Mouse (Mus musculus) macrophage (primary cell): Measurements from ENCODE around the gene B3gnt8. TPM values are rescaled to one million over a fixed set of nuclear protein-coding genes. Genes with fewer than 3 reads are reported as not detected.

Experiments
- H3K27ac ChIP-seq: fragments of 350-480 bp; formaldehyde crosslinking; 2 replicates; pipeline ENCODE4 v1.9.0; 2021
- H3K36me3 ChIP-seq: fragments of 350-480 bp; formaldehyde crosslinking; 2 replicates; pipeline ENCODE4 v1.9.0; 2021; ENCODE audit errors: inconsistent target
- H3K4me3 ChIP-seq: fragments of 350-480 bp; formaldehyde crosslinking; 2 replicates; pipeline ENCODE4 v1.9.0; 2021; ENCODE audit errors: inconsistent target
- H3K79me2 ChIP-seq: fragments of 350-480 bp; formaldehyde crosslinking; 2 replicates; pipeline ENCODE4 v1.9.0; 2021; ENCODE audit errors: inconsistent target
- WGBS: methylation state at CpG from one replicate; pipeline ENCODE4 v1.1.7; 2026; ENCODE audit warnings: inconsistent platforms; ENCODE audit not compliant: missing documents; 5-methylcytosine and 5-hydroxymethylcytosine counted together
- polyA plus RNA-seq: library from polyadenylated mRNA; stranded (reverse); fragments of 250-400 nt; gene quantifications from 3 replicates; pipeline ENCODE4 v1.2.4, GENCODE M21; 2018; ENCODE audit warnings: inconsistent platforms

B3gnt8 gene
- polyA plus RNA-seq, 1 experiment from 2014 or later: 21.5 TPM

DNA sequence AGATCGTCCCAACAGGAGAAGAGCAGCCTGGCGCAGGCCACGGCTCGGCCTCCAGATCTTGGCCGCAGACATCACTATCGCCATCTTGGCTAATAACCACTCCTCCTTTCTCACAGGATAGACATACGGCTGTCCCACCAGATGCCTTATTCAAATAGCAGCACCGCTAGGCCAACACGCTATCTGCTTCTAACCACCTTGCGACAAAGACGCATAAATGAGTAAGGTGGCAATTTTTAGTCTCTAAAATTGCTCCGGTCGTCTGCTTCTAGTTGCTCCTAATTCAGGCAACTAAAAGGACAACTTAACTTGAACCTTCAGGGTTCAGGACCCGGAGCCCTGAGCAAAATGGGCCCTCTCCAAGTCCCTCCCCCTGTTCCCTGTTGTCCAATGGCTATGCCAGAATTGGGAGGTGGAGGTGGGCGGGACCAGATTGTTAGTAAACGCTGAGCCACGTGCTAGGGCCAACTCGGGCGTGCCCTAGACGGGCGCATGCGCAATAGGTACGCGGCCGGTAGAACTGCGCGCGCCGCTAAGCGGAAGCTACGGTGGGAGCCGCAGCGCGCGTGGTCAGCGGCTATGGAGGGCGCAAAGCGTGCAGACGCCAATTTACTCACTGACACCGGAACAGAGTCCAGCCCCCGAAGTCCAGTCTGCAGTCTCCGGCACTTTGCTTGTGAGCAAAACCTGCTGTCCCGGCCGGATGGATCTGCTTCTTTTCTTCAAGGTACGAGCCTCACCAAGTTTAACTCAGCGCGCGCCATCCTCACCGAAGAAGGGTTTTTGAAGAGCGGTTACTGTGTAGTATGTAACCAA, 32.4 kb downstream of the B3gnt8 start, which contains the start of the genes Bckdha and Exosc5:
Gene Bckdha, minus strand, starts transcription at position 325 of the 816 bp plus-strand sequence.
Gene Exosc5, plus strand, starts transcription at position 508 of the 816 bp plus-strand sequence.
- 0% methylated on average over 50 of the region's 50 CpGs for WGBS
- H3K79me2 ChIP-seq: peaks cover 76% of the 10 kb centered on the region; the same call in 1 of the 2 replicates
- H3K4me3 ChIP-seq: peak within 1 kb of the TSS; percentile 93
- H3K36me3 ChIP-seq: no peaks in the 10 kb centered on the region; the same call in 1 of the 2 replicates
- H3K27ac ChIP-seq: peak within 1 kb of the TSS; percentile 97

GRCm38 (mm10) chr7:25666381-25666780, 39.9 kb downstream of the B3gnt8 start:
- Histone ChIP-seq H3K36me3 (peaks cover 11% of the 10 kb centered on the region; the same call in 1 of the 2 replicates), H3K27ac (no peak overlapping the region), H3K79me2 (peaks cover 17% of the 10 kb centered on the region; the same call in 1 of the 2 replicates), H3K4me3 (no peak overlapping the region)
- WGBS: 99% methylated on average over 8 of the region's 8 CpGs

GRCm38 (mm10) chr7:25669158-25669557, 42.7 kb downstream of the B3gnt8 start:
- H3K79me2 ChIP-seq: no peaks in the 10 kb centered on the region
- H3K36me3 ChIP-seq: peaks cover 11% of the 10 kb centered on the region; the same call in 1 of the 2 replicates
- WGBS: 94% methylated on average over 7 of the region's 10 CpGs
- H3K4me3 ChIP-seq: no peak overlapping the region
- no peak overlapping the region for H3K27ac ChIP-seq

DNA sequence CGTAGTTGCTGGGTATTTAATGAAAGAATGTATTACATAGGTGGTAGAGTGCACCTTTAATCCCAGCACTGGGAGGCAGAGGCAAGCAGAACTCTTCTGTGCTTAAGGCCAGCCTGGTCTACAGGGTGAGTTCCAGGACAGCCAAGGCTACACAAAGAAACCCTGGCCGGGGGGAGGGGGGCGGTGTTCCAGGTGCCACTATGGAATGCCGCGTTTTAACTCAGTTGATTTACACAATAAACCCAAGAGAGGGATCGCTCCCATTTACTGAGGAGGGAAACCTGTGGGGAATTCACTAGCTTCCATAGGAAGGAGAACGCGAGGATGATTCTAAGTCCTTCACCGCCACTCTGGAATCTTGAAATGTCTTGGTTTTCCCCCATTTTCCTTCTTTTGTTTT, 43.2 kb downstream of the B3gnt8 start:
- WGBS: 88% methylated on average over 9 of the region's 9 CpGs

GRCm38 (mm10) chr7:25670096-25670495, 43.6 kb downstream of the B3gnt8 start:
- 91% methylated on average over 4 of the region's 4 CpGs for WGBS
- no peaks in the 10 kb centered on the region for H3K79me2 ChIP-seq
- H3K36me3 ChIP-seq: peaks cover 11% of the 10 kb centered on the region; the same call in 1 of the 2 replicates

More for the DNA sequence above, 43.2 kb downstream of the B3gnt8 start:
- Histone ChIP-seq H3K79me2 (no peaks in the 10 kb centered on the region), H3K27ac (no peak overlapping the region), H3K36me3 (peaks cover 11% of the 10 kb centered on the region; the same call in 1 of the 2 replicates), H3K4me3 (no peak overlapping the region)

GRCm38 (mm10) chr7:25671686-25672085, 45.2 kb downstream of the B3gnt8 start:
- Histone ChIP-seq H3K36me3 (peaks cover 11% of the 10 kb centered on the region; the same call in 1 of the 2 replicates), H3K27ac (no peak overlapping the region), H3K79me2 (no peaks in the 10 kb centered on the region), H3K4me3 (no peak overlapping the region)
- WGBS: 78% methylated on average over 2 of the region's 2 CpGs

More at GRCm38 (mm10) chr7:25670096-25670495, 43.6 kb downstream of the B3gnt8 start:
- Histone ChIP-seq H3K4me3 (no peak overlapping the region), H3K27ac (no peak overlapping the region)

GRCm38 (mm10) chr7:25672442-25672841, 46.0 kb downstream of the B3gnt8 start:
- 73% methylated on average over 4 of the region's 4 CpGs for WGBS
- Histone ChIP-seq H3K79me2 (no peaks in the 10 kb centered on the region), H3K36me3 (peaks cover 11% of the 10 kb centered on the region; the same call in 1 of the 2 replicates), H3K27ac (no peak overlapping the region), H3K4me3 (no peak overlapping the region)

DNA sequence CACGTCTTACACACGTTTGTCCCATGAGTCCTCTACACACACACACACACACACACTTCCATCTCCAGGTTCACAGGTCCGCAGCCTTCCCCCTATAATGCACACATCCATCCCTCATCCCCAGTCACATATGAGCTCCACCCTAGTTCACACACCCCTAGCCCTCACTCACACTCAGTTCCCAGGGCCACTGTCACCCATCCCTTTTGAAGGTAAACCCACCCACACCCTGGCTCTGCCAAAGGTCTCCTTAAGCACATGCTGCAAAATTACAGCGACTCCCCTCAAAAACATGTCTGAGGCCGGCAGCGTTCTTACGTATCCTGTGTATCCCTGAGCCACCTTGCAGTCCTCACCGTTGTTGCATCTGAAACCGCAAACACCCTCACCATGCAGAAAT, 47.8 kb downstream of the B3gnt8 start:
- Histone ChIP-seq H3K79me2 (no peaks in the 10 kb centered on the region), H3K4me3 (no peak overlapping the region), H3K27ac (no peak overlapping the region), H3K36me3 (no peaks in the 10 kb centered on the region)
- WGBS: 20% methylated on average over 9 of the region's 9 CpGs

DNA sequence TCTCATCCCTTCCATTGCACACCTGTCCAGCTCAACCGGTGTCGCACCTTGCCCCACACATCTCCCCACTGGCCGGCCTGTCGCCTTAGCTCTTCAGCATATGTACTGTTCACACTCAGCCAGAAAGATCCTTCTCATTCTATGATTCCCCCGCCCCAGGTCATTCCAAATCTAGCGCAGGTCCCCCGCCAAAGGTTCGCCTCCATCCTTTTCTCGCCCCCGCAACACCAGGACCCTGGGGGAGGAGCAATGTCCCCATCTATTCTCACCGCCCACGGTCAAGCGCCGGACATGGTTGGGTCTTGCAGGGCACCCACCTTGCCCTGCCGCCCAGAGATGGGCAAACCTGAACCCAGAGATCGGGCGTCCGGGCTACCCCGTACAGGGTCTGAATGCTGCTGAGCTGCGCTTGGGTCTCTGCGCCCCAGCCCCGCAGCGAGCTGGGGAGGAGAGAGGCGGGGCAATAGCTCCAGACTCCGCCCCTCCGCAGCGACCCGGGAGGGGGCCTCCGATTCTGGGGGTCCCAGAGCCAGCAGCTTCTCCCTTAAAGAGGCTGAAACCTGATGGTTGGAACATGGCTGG, 48.4 kb downstream of the B3gnt8 start, which contains the start of gene Tmem91:
Gene Tmem91, minus strand, starts transcription at position 448 of the 582 bp plus-strand sequence.
- H3K4me3 ChIP-seq: no peak within 1 kb of the TSS
- 4% methylated on average over 29 of the region's 29 CpGs for WGBS
- H3K36me3 ChIP-seq: no peaks in the 10 kb centered on the region
- H3K79me2 ChIP-seq: no peaks in the 10 kb centered on the region
- no peak within 1 kb of the TSS for H3K27ac ChIP-seq

DNA sequence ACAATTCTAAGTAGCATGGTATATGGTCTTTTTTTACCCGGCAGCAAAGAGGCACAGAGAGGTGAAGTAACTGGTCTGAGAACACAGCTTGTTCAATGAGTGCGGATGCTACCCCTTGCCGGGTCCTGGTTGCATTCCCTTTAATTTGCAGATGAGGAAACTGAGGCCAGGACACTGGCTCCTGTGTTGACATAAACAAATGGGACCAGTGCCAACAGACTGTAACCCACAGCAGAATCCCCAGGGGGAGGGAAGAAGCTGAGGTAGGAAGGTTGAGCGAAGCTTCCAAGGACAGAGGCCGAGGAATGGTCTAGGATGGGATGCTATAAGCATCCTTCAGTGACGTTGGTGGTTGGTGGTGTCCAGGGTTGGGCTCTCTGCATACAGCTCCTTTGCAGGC, 49.0 kb downstream of the B3gnt8 start:
- H3K4me3 ChIP-seq: no peak overlapping the region
- no peaks in the 10 kb centered on the region for H3K36me3 ChIP-seq
- WGBS: 77% methylated on average over 6 of the region's 6 CpGs
- no peak overlapping the region for H3K27ac ChIP-seq
- no peaks in the 10 kb centered on the region for H3K79me2 ChIP-seq

DNA sequence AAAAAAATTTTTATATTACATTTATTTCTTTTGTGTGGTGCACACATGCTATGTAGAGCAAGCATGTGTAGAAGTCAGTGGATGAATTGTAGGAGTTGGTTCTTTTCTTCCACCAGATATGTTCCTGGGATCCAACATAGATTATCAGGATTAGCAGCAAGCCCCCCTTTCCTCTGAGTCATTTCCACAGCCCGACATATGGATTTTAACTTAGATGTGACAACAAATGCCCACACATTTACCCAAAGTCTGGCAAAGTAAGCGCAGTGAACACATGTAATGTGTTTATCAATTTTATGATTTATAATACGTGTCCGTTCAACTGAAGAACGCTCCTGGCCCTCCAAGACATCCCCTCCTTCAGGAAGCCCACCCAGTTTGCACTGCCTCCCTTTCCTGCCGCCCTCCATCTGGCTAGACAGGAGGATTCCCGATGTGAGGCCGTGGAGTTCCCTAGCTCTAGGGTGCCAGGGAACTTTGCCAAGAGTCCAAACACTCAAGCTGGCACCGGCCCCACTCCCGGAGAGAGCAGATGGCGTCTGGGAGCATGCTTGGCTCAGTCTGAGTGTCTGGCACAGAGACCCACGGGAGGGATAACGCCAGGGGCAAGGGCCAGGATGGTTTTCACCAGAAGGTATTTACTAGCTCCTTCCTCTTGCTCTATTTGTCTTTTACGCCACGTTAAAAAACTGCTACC, 49.8 kb downstream of the B3gnt8 start:
- Histone ChIP-seq H3K27ac (no peak overlapping the region), H3K4me3 (no peak overlapping the region), H3K79me2 (peaks cover under 1% of the 10 kb centered on the region; the same call in 1 of the 2 replicates), H3K36me3 (no peaks in the 10 kb centered on the region)
- 94% methylated on average over 15 of the region's 15 CpGs for WGBS

DNA sequence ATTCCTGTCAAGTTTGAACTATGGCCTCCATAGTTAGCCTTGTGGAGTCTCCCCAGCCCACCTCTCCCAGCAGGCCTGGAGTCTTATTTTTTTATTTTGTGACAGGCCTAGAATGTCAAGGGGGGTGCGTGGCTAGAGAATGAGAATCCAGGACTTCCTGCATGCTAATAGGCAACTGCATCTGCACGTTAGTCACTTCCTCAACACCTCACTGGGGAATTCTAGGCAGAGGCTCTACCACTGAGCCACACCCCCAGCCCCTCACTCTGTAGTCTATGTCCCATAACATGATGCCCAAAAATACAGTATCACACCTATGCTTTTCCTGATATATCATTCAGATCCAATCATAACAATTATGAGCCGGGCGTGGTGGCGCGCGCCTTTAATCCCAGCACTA, 50.6 kb downstream of the B3gnt8 start:
- no peak overlapping the region for H3K4me3 ChIP-seq
- no peak overlapping the region for H3K27ac ChIP-seq
- WGBS: 94% methylated on average over 7 of the region's 7 CpGs
- H3K36me3 ChIP-seq: no peaks in the 10 kb centered on the region
- peaks cover 8% of the 10 kb centered on the region; the same call in 1 of the 2 replicates for H3K79me2 ChIP-seq

DNA sequence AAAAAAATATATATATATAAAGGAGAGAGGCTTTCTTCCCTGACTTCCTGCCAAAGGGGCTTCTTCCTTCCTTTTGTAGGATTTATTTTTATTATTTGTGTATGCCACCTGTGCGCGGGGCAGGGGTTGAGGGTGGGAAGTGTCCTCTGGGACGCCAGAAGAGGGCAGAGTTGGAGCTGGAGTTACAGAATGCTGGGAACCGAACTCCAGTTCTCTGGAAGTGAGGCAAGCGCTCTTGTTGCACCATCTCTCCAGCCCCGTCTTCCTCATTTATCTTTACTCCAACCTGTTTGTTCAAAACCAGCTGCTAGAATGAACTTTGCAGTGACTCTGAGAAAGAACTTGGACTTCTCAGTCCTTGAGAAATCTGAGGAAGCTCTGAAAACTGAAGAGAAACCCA, 53.5 kb downstream of the B3gnt8 start:
- H3K79me2 ChIP-seq: peaks cover 15% of the 10 kb centered on the region; the same call in 1 of the 2 replicates
- peak overlapping the region; percentile 93 for H3K27ac ChIP-seq
- 0% methylated on average over 6 of the region's 6 CpGs for WGBS
- H3K36me3 ChIP-seq: no peaks in the 10 kb centered on the region
- H3K4me3 ChIP-seq: peak overlapping the region; percentile 66

DNA sequence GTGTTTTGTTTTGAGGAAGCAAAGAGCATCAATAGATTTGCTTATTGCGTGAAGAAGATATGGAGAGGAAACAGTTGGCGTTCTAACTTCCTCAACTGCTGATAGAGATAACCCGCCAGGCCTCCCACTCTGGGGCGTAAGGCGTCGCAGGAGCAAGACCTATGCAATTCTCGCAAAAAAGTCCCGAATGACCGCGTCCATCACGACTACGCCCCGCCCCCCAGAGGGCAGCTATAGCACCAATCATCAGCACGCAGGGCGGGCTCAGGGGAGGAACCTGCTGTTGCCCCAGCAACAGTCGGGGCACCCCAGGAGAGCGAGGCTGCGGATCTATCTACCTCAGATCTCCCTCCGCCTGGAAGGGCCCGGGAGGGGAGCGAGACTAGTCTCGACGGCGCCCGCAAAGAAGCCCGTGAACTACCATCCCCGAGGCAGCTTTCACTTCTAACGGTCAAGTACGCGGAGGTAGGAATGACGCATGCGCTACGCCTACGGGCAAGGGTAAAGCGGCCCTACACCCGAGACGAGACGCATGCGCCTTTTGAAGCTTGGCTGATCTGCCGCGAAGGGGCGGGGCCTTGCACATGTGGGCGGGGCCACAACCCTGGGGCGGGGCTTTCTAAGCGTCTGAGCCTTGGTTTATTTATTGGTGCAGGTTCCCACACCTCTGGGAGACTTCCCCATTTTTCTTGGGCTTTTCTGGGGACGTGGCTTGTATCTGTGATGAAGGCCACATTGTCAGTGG, 54.2 kb downstream of the B3gnt8 start, which contains the start of gene B9d2:
Gene B9d2, plus strand, starts transcription at position 267 of the 745 bp plus-strand sequence.
- WGBS: under 1% methylated on average over 46 of the region's 46 CpGs

More for the DNA sequence above, 54.2 kb downstream of the B3gnt8 start, which contains the start of gene B9d2:
- Histone ChIP-seq H3K27ac (peak within 1 kb of the TSS; percentile 93), H3K79me2 (peaks cover 22% of the 10 kb centered on the region; the same call in 1 of the 2 replicates), H3K36me3 (no peaks in the 10 kb centered on the region), H3K4me3 (peak within 1 kb of the TSS; percentile 66)
